Mouse (Mus musculus) heart, adult 18-20 months (tissue): ENCODE measurements around the gene Nop58. TPM values are rescaled to one million over a fixed set of nuclear protein-coding genes. Genes with fewer than 3 reads are reported as not detected.

Experiments
- total RNA-seq, 2 experiments: library from RNA; stranded (reverse); gene quantifications; 2 replicates each; pipeline ENCODE4 v1.2.3; 2021

The Nop58 gene
- total RNA-seq, 2 experiments from 2014 or later: 30.1 to 33.1 TPM

Other genes starting within 250 kb of the Nop58 start
- 1 to 10 TPM; 5.3 to 6.2 TPM for gene Fzd7, start 202.5 kb upstream of the Nop58 start, total RNA-seq
- gene Gm973, start 168.7 kb upstream of the Nop58 start, total RNA-seq: under 1 TPM in 1 of 2 experiments, not detected in 1; 0.85 TPM
- 10 to 100 TPM; 57.6 to 67.6 TPM for gene Sumo1, start 14.1 kb upstream of the Nop58 start, total RNA-seq
- gene Bmpr2, start 78.4 kb downstream of the Nop58 start, total RNA-seq: 10 to 100 TPM; 39.7 to 44.5 TPM
- 10 to 100 TPM; 24.1 to 37.5 TPM for gene Fam117b, start 228.0 kb downstream of the Nop58 start, total RNA-seq